Mouse (Mus musculus) left cerebral cortex, postnatal 14 days (tissue): ENCODE measurements around the gene Slc26a8. TPM values are rescaled to one million over a fixed set of nuclear protein-coding genes. Genes with fewer than 3 reads are reported as not detected.

ENCODE experiments used
- DNase-seq, 2 experiments: peaks; one replicate each; pipeline ENCODE4 v3.0.0; 2021 to 2022; ENCODE audit warnings: low spot score in 2 of 2, mixed read lengths in 1 of 2
- intact Hi-C: fragments of 180-260 bp; cut with DNase I; formaldehyde crosslinking; loops from one replicate; pipeline ENCODE4 v1.15.1; 2025
- total RNA-seq, 2 experiments: library from RNA; stranded (reverse); gene quantifications; 2 replicates each; pipeline ENCODE4 v1.2.3; 2021

Gene Slc26a8
- total RNA-seq, 2 experiments from 2014 or later, result 7.6 to 10.0 TPM

DNA sequence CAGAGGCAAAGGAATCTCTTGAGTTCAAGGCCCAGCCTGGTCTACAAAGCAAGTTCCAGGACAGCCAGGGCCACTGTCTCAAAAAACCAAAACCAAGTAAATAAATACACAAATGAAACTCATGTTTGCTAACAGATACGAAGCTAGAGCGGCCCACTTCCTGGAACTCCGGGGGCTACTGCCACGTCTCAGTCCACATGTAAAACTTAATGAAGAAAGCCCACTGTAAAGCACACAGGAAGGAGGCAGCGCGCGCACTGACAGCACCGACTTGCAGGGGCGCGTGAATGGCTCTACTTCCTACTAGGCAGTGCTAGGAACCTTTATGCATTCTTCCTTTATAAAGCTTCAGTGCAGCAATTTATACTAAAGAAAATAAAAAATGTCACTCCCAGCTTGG is 72.4 kb downstream of the Slc26a8 start:
- no peak for DNase-seq
- intact Hi-C loops, result no loop called here

- intact Hi-C loops, result no loop called here
- no peak for DNase-seq
Observed at GRCm38 (mm10) chr17:28615332-28615731, 74.7 kb downstream of the Slc26a8 start.

GRCm38 (mm10) chr17:28613096-28613495 is 76.9 kb downstream of the Slc26a8 start:
- no peak for DNase-seq
- intact Hi-C loops, result no loop called here

DNA sequence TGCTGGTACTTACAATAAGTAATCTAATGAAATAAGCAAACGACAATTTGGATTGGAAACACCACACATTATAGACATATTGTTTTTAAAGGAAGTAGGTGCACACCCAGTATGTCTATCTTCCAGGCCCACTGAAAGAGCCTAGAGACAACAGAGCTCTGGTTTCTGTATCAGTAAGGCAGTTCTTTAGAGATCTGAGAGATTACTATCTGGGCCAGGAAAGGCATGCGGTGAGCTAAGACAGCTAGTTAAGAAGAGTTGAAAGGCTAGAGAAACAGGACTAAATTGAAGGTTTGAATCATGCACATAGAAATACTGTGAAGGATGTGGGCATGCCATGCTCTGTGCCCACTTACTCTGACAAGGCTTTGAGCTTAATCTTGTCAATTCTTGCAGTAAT is 77.4 kb downstream of the Slc26a8 start:
- DNase-seq, result no peak
- intact Hi-C loops, result no loop called here

- intact Hi-C loops, result no loop called here
Observed at GRCm38 (mm10) chr17:28609543-28609942, 80.5 kb downstream of the Slc26a8 start.

DNA sequence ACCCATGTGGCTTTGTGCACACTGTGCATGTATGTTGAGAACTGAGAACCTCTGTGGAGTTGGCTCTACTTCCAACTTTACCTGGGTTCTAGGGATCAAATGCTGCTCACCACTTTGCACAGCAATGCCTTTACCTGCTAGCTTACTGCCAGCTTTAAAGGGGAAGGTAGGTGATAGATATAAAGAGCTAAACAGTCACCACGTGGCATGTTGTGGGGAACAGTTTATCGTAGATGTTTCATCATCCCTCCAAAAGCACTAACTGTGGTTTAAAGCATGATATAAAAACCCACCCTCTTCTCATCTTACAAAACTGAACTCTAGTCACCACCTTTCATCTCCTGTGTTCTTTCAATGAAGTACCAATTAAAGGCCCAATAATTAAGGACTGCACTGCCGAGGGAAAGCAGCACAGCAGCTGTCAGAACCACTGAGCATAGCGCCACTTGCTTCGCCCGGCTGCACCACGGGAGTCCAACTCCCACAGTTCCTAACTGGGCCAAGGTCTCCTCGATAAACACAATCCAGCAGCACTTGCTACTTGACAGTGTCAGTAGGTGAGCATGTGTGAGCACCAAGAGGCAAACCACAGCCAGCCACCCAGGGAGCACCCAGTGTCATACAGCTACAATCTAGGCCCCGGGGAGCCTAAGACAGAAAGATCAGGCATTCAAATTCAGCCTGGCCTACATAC is 88.3 kb downstream of the Slc26a8 start:
- intact Hi-C loops, result no loop called here
- DNase-seq, result no peak

More at GRCm38 (mm10) chr17:28609543-28609942, 80.5 kb downstream of the Slc26a8 start:
- DNase-seq, result no peak

GRCm38 (mm10) chr17:28600780-28601179 is 89.3 kb downstream of the Slc26a8 start:
- intact Hi-C loops, result no loop called here
- DNase-seq, result no peak

DNA sequence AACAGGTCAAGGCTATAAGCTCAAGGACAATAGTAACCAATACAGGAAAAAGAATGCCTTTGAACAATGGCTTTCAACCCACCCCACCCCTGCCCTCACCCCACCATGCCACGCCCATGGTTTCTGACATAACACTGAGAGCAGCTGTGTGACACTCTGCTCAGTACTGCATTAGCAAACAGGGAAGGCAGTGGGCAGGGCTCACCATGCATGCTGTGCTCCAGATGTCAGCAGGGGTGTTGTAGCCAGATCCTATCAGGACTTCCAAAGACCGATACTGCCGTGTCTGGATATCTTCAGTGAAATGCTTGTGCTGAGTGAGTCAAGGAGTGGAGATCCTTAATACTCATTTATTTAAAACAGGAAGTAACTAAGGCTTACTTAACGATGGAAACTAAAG is 96.1 kb downstream of the Slc26a8 start:
- DNase-seq, result no peak
- intact Hi-C loops, result no loop called here

GRCm38 (mm10) chr17:28592998-28593397 is 97.0 kb downstream of the Slc26a8 start:
- intact Hi-C loops, result no loop called here

GRCm38 (mm10) chr17:28591476-28591875 is 98.6 kb downstream of the Slc26a8 start:
- no peak for DNase-seq
- intact Hi-C loops, result no loop called here

More at GRCm38 (mm10) chr17:28592998-28593397, 97.0 kb downstream of the Slc26a8 start:
- DNase-seq, result peak; percentile 80 to 87

DNA sequence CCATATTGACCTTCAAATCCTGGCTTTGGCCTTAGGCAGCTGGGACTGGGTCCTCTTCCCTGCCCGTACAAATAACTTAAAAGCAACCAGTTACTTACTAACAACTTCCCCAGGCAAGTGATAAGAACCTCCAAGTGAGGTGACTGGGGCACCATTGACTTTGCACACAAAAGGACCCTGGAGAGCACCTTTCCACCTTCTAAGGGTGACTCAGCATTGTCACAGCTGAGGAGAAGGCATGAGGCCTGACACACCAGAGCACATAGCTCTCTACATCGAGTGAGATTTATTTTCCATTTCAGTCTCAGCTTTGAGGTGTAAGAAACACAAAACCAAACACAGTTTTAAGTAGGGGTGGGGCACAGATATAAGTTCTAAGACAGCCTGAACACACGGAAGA is 99.4 kb downstream of the Slc26a8 start:
- no peak for DNase-seq
- intact Hi-C loops, result no loop called here

DNA sequence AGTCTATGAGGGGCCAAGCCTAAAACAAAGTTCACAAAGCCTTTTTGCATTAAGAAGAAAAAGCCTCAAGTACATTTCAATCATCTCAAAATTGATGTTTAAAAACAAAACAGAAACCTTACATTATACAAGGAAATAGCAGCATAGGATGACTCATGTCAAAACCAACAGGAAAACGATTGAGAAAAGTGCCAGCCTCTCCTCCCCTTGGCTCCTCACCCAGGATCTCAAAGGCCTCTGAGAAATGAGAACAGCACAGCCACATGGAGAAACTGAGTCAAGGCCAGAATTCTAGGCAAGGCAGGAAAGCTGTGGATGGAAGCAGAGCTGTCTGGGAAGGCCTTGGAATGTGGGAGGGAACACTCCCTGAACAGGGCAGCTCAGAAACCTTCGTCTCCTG is 101.4 kb downstream of the Slc26a8 start:
- intact Hi-C loops, result no loop called here
- no peak for DNase-seq

Other genes starting within 250 kb of the Slc26a8 start
- 10 to 100 TPM; 29.0 to 52.6 TPM for gene Fkbp5, start 172.7 kb downstream of the Slc26a8 start, total RNA-seq
- gene Armc12, start 159.4 kb downstream of the Slc26a8 start, total RNA-seq, result not detected
- gene Clpsl2, start 140.8 kb downstream of the Slc26a8 start, total RNA-seq, result not detected
- gene Clps, start 129.5 kb downstream of the Slc26a8 start, total RNA-seq, result not detected
- gene Lhfpl5, start 114.6 kb downstream of the Slc26a8 start, total RNA-seq, result 1 to 10 TPM; 2.9 to 4.1 TPM
- 100 to 1,000 TPM; 109 to 110 TPM for gene Srpk1, start 67.5 kb downstream of the Slc26a8 start, total RNA-seq
- gene Mapk14, start 1.1 kb upstream of the Slc26a8 start, total RNA-seq, result 10 to 100 TPM; 71.7 to 81.7 TPM
- 1 to 10 TPM; 1.4 to 2.7 TPM for gene AC170998.1, start 35.9 kb upstream of the Slc26a8 start, total RNA-seq
- 1 to 10 TPM; 1.0 to 1.6 TPM for gene Mapk13, start 79.1 kb upstream of the Slc26a8 start, total RNA-seq
- 10 to 100 TPM; 43.4 to 49.6 TPM for gene Brpf3, start 110.9 kb upstream of the Slc26a8 start, total RNA-seq
- under 1 TPM; 0.44 to 0.49 TPM for gene Pnpla1, start 168.2 kb upstream of the Slc26a8 start, total RNA-seq
- 10 to 100 TPM in 1 of 2 experiments, 1 to 10 TPM in 1; 8.3 to 12.4 TPM for gene 4930539E08Rik, start 225.1 kb upstream of the Slc26a8 start, total RNA-seq